Mouse (Mus musculus) lung, postnatal 0 days (tissue): Measurements from ENCODE around the gene Tsr3.

Experiments used
- CTCF ChIP-seq: IDR thresholded peaks from 2 replicates; pipeline ENCODE4 v1.5.1; 2016; ENCODE audit warnings: antibody characterized with exemption, mild to moderate bottlenecking
- EP300 ChIP-seq: IDR thresholded peaks from 2 replicates; pipeline ENCODE4 v1.6.1; 2016; ENCODE audit warnings: antibody characterized with exemption, mild to moderate bottlenecking, control low read depth

DNA sequence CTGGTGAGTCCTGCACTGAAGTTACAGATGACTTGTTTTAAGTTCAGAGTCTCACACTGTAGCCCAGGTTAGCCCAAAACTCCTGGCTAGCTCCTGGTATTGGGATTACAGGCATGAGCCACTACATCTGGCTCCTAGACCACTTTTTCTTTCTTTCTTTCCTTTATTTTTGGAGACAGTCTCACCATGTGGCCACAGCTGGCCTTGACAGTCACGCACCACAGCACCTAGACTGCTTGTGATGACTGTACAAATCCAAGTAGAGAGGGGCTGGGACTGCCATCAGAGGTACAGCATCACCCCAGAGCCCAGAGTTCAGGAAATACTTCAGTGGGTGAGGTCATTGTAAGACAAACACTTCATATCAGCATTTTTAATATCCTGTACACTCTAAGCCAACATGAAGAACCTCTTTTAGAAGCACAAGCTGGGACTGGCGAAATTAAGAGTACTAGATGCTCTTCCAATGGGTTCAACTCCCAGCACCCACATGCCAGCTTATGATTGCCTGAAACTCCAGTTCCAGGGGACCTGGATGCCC lies 30.9 kb downstream of the Tsr3 start:
- TF ChIP-seq CTCF: no peak
- 0 out of 2 replicates have a peak, but pooled peaks have one; percentile 44 for TF ChIP-seq EP300
